Mouse (Mus musculus) heart, embryonic 13.5 days (tissue): ENCODE data around the gene Lrrc8c. TPM values are rescaled to one million over a fixed set of nuclear protein-coding genes. Genes with fewer than 3 reads are reported as not detected.

Experiments used
- ATAC-seq: fragments of 200-750 bp; cut with Nextera tagmentation; 2 replicates; pipeline ENCODE4 v1.8.0; 2017; ENCODE audit warnings: moderate TSS enrichment; ENCODE audit not compliant: insufficient number of reproducible peaks, low FRiP score, low TSS enrichment; ENCODE audit errors: extremely low read depth
- H3K27ac ChIP-seq: fragments of 300-500 bp; sonication (generic); replicated peaks from 2 replicates; pipeline ENCODE4 v1.5.1; 2015; ENCODE audit warnings: moderate library complexity, mild to moderate bottlenecking, inconsistent platforms
- H3K27me3 ChIP-seq: fragments of 300-500 bp; sonication (generic); replicated peaks from 2 replicates; pipeline ENCODE4 v1.6.1; 2015; ENCODE audit warnings: mild to moderate bottlenecking, inconsistent platforms
- H3K36me3 ChIP-seq: fragments of 300-500 bp; sonication (generic); 2 replicates; pipeline ENCODE4 v1.6.1; 2015; ENCODE audit warnings: mild to moderate bottlenecking, inconsistent platforms
- H3K4me1 ChIP-seq: fragments of 300-500 bp; sonication (generic); 2 replicates; pipeline ENCODE4 v1.6.1; 2015; ENCODE audit warnings: inconsistent platforms
- H3K4me2 ChIP-seq: fragments of 300-500 bp; sonication (generic); 2 replicates; pipeline ENCODE4 v1.6.1; 2015; ENCODE audit warnings: inconsistent platforms, mild to moderate bottlenecking, moderate library complexity
- H3K4me3 ChIP-seq: fragments of 300-500 bp; sonication (generic); 2 replicates; pipeline ENCODE4 v1.5.1; 2015; ENCODE audit warnings: moderate library complexity, mild to moderate bottlenecking, inconsistent platforms
- H3K9ac ChIP-seq: fragments of 300-500 bp; sonication (generic); 2 replicates; pipeline ENCODE4 v1.6.1; 2015; ENCODE audit warnings: inconsistent platforms, mild to moderate bottlenecking, moderate library complexity
- H3K9me3 ChIP-seq: fragments of 300-500 bp; sonication (generic); 2 replicates; pipeline ENCODE4 v1.6.1; 2016; ENCODE audit warnings: inconsistent platforms
- WGBS: fragments of 180-500 bp; shearing (Covaris S2); methylation state at CpG from one replicate; pipeline ENCODE4 v1.1.7; 2015; ENCODE audit warnings: mixed read lengths; 5-methylcytosine and 5-hydroxymethylcytosine counted together
- polyA plus RNA-seq: library from polyadenylated mRNA; unstranded; fragments of >200 nt; fragmentation: Nextera tagmentation; extraction: Ambion mirVana; gene quantifications from 2 replicates; pipeline ENCODE4 v1.2.1, GENCODE M21; 2015

Gene Lrrc8c
- polyA plus RNA-seq, 1 experiment from 2014 or later, result 18.3 TPM

GRCm38 (mm10) chr5:105639363-105639762 lies 120.2 kb downstream of the Lrrc8c start:
- Histone ChIP-seq H3K9me3 (no peaks in the 10 kb centered on the region), H3K27ac (no peak overlapping the region), H3K27me3 (no peaks in the 10 kb centered on the region), H3K4me1 (peaks cover 13% of the 10 kb centered on the region; the same call in 1 of the 2 replicates), H3K9ac (no peak overlapping the region), H3K36me3 (no peaks in the 10 kb centered on the region), H3K4me2 (no peak overlapping the region), H3K4me3 (no peak overlapping the region)
- WGBS, result 87% methylated on average over 11 of the region's 11 CpGs
- no peak for ATAC-seq

- Histone ChIP-seq H3K4me1 (0 out of 2 replicates have a peak, but pooled peaks cover 3% of the 10 kb centered on the region), H3K9me3 (no peaks in the 10 kb centered on the region), H3K4me2 (no peak overlapping the region), H3K27ac (no peak overlapping the region), H3K4me3 (no peak overlapping the region), H3K9ac (no peak overlapping the region), H3K27me3 (no peaks in the 10 kb centered on the region), H3K36me3 (no peaks in the 10 kb centered on the region)
- 75% methylated on average over 5 of the region's 5 CpGs for WGBS
- ATAC-seq, result no peak
Measured at GRCm38 (mm10) chr5:105642517-105642916, 123.3 kb downstream of the Lrrc8c start.

- no peaks in the 10 kb centered on the region for H3K9me3 ChIP-seq
- no peak overlapping the region for H3K27ac ChIP-seq
- H3K27me3 ChIP-seq, result no peaks in the 10 kb centered on the region
- no peak for ATAC-seq
- no peak overlapping the region for H3K9ac ChIP-seq
- WGBS, result 76% methylated on average over 8 of the region's 8 CpGs
- H3K4me1 ChIP-seq, result 0 out of 2 replicates have a peak, but pooled peaks cover 3% of the 10 kb centered on the region
- no peak overlapping the region for H3K4me3 ChIP-seq
- H3K36me3 ChIP-seq, result no peaks in the 10 kb centered on the region
- H3K4me2 ChIP-seq, result no peak overlapping the region
Measured at GRCm38 (mm10) chr5:105643276-105643675, 124.1 kb downstream of the Lrrc8c start.

- peaks cover 12% of the 10 kb centered on the region for H3K4me1 ChIP-seq
- no peak for ATAC-seq
- H3K4me3 ChIP-seq, result no peak overlapping the region
- H3K36me3 ChIP-seq, result no peaks in the 10 kb centered on the region
- no peak overlapping the region for H3K9ac ChIP-seq
- no peak overlapping the region for H3K4me2 ChIP-seq
- H3K27me3 ChIP-seq, result no peaks in the 10 kb centered on the region
- H3K27ac ChIP-seq, result no peak overlapping the region
- H3K9me3 ChIP-seq, result no peaks in the 10 kb centered on the region
- 81% methylated on average over 6 of the region's 6 CpGs for WGBS
Measured at GRCm38 (mm10) chr5:105644195-105644594, 125.0 kb downstream of the Lrrc8c start.

- H3K36me3 ChIP-seq, result no peaks in the 10 kb centered on the region
- H3K4me3 ChIP-seq, result no peak overlapping the region
- H3K4me1 ChIP-seq, result peaks cover 19% of the 10 kb centered on the region
- H3K27ac ChIP-seq, result no peak overlapping the region
- WGBS, result 84% methylated on average over 7 of the region's 7 CpGs
- no peaks in the 10 kb centered on the region for H3K27me3 ChIP-seq
- ATAC-seq, result no peak
- no peak overlapping the region for H3K9ac ChIP-seq
- H3K9me3 ChIP-seq, result no peaks in the 10 kb centered on the region
- H3K4me2 ChIP-seq, result no peak overlapping the region
Measured at GRCm38 (mm10) chr5:105647094-105647493, 127.9 kb downstream of the Lrrc8c start.

GRCm38 (mm10) chr5:105648648-105649287 lies 129.6 kb downstream of the Lrrc8c start:
- Histone ChIP-seq H3K36me3 (no peaks in the 10 kb centered on the region), H3K4me2 (no peak overlapping the region), H3K27me3 (no peaks in the 10 kb centered on the region), H3K9ac (peak overlapping the region; percentile 25; the same call in 1 of the 2 replicates), H3K27ac (peak overlapping the region; percentile 66), H3K4me3 (no peak overlapping the region), H3K4me1 (peaks cover 19% of the 10 kb centered on the region), H3K9me3 (no peaks in the 10 kb centered on the region)
- WGBS, result 31% methylated on average over 7 of the region's 7 CpGs
- ATAC-seq, result no peak

GRCm38 (mm10) chr5:105649514-105650001 lies 130.4 kb downstream of the Lrrc8c start:
- Histone ChIP-seq H3K27ac (peak overlapping the region; percentile 66), H3K9ac (no peak overlapping the region), H3K9me3 (no peaks in the 10 kb centered on the region), H3K36me3 (no peaks in the 10 kb centered on the region), H3K4me3 (no peak overlapping the region), H3K4me1 (peaks cover 22% of the 10 kb centered on the region), H3K27me3 (no peaks in the 10 kb centered on the region), H3K4me2 (no peak overlapping the region)
- WGBS, result 60% methylated on average over 10 of the region's 10 CpGs
- ATAC-seq, result no peak

GRCm38 (mm10) chr5:105650728-105651479 lies 131.7 kb downstream of the Lrrc8c start:
- Histone ChIP-seq H3K9me3 (no peaks in the 10 kb centered on the region), H3K4me1 (peaks cover 22% of the 10 kb centered on the region), H3K9ac (no peak overlapping the region), H3K4me2 (peak overlapping the region; percentile 28; the same call in 1 of the 2 replicates), H3K36me3 (no peaks in the 10 kb centered on the region), H3K4me3 (no peak overlapping the region), H3K27me3 (no peaks in the 10 kb centered on the region), H3K27ac (no peak overlapping the region)
- ATAC-seq, result no peak
- 84% methylated on average over 8 of the region's 8 CpGs for WGBS

GRCm38 (mm10) chr5:105651561-105651991 lies 132.4 kb downstream of the Lrrc8c start:
- no peaks in the 10 kb centered on the region for H3K27me3 ChIP-seq
- H3K4me1 ChIP-seq, result peaks cover 22% of the 10 kb centered on the region
- H3K9me3 ChIP-seq, result no peaks in the 10 kb centered on the region
- ATAC-seq, result no peak
- H3K36me3 ChIP-seq, result no peaks in the 10 kb centered on the region
- WGBS, result 50% methylated on average over 11 of the region's 11 CpGs
- no peak overlapping the region for H3K4me3 ChIP-seq
- H3K4me2 ChIP-seq, result peak overlapping the region; percentile 28
- peak overlapping the region; percentile 39 for H3K27ac ChIP-seq
- H3K9ac ChIP-seq, result 0 out of 2 replicates have a peak overlapping the region, but pooled peaks have one; percentile 37

GRCm38 (mm10) chr5:105654237-105655063 lies 135.3 kb downstream of the Lrrc8c start:
- WGBS, result 26% methylated on average over 15 of the region's 15 CpGs
- Histone ChIP-seq H3K27ac (no peak overlapping the region), H3K9me3 (no peaks in the 10 kb centered on the region), H3K4me3 (no peak overlapping the region), H3K4me2 (peak overlapping the region; percentile 46), H3K9ac (peak overlapping the region; percentile 58; the same call in 1 of the 2 replicates), H3K4me1 (peaks cover 11% of the 10 kb centered on the region), H3K36me3 (no peaks in the 10 kb centered on the region), H3K27me3 (no peaks in the 10 kb centered on the region)
- no peak; the same call in 1 of the 2 replicates for ATAC-seq
